ENCODE assay signal across 7 mouse cellular contexts in the genomic region with DNA sequence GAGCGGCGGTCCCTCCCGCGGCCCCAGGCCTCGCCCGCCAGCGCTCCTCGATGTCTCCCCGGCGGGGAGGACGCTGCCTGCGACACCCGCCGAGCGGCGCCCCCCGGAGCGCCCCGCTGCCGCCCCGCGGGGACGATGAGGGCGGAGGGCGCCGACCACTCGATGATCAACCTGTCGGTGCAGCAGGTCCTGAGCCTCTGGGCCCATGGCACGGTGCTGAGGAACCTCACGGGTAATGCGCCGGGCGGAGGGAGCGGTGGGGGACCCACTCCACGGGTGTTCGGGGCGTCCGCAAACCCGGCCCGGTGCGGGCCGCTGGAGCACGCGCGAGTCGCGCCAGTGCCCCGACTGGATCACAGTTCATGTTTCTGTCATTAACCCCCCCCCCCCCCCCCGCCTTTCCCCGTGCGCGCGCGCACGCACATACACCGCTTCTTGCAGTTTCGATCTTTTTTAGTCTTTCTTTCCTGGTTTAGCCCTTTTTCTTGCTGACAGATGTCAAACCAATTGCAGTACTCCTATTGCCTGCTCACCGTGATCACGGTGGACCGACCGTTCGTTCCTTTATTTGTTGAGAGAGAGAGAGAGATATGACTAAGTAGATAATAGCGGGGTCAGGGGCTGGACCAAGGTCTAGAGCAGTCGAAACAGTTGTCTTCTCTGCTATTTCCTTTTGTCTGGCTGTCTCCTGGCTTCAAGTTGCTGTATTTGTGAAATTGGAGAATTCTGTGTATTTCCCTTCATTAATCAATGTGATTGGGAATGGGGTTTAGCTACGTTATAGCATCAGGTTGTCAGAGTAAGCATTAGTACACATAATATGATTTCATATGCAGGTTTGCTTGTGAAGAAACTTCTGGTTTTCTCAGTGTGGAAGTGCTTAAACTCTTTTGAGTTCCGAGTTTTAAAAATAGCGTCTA. TPM values are rescaled to one million over a fixed set of nuclear protein-coding genes. Genes with fewer than 3 reads are reported as not detected.
A peak's percentile ranks its signal among the peaks of the same experiment; 100 is the strongest.
DNase-seq lines count a peak whose midpoint lies in the region; ATAC-seq lines count a peak whose summit lies in the region.

No protein-coding gene starts in this region.

- peaks cover 34% of the 10 kb centered on the region for H3K4me1 ChIP-seq in forebrain, embryonic 15.5 days

- peak overlapping the region; percentile 89 for H3K9ac ChIP-seq in forebrain, embryonic 15.5 days (replicated peaks)

- peak overlapping the region; percentile 89 for H3K27ac ChIP-seq in forebrain, embryonic 15.5 days (replicated peaks)

- peak; percentile 46 for DNase-seq in NIH3T3 (ENCODE audit: low read depth)
- peak; percentile 77 for DNase-seq in cerebellum, adult 11 months
- DNase-seq in heart, postnatal 4 days: peak; percentile 52
- peak; percentile 67 to 74 for DNase-seq in layer of hippocampus, postnatal 10 days (ENCODE audit: low spot score in 2 of 2)
- DNase-seq in right cerebral cortex, postnatal 4 days: peak; percentile 55

- ATAC-seq in forebrain, embryonic 15.5 days (replicated peaks): peak; percentile 46
- peak; percentile 38; the same call in 1 of the 2 replicates for ATAC-seq in megakaryocyte-erythroid progenitor cell, adult 5-6 weeks (replicated peaks; ENCODE audit: low FRiP score, low TSS enrichment, poor library complexity, severe bottlenecking)

- no peaks in the 10 kb centered on the region for H3K27me3 ChIP-seq in forebrain, embryonic 15.5 days

- H3K4me3 ChIP-seq in forebrain, embryonic 15.5 days: peak overlapping the region; percentile 97

- WGBS in forebrain, embryonic 15.5 days: 2% methylated on average over 53 of the region's 67 CpGs

- H3K9me3 ChIP-seq in forebrain, embryonic 15.5 days: no peaks in the 10 kb centered on the region

- peak overlapping the region; percentile 79 for H3K4me2 ChIP-seq in forebrain, embryonic 15.5 days (replicated peaks)

- H3K36me3 ChIP-seq in forebrain, embryonic 15.5 days: no peaks in the 10 kb centered on the region

RNA-seq across cellular contexts. Expression of a gene that starts 0.6 kb away (rescaled TPM):
- polyA plus RNA-seq in forebrain, embryonic 15.5 days (2015; fragmentation: Nextera tagmentation; extraction: Ambion mirVana): 43.4 and 46.0 TPM in 2 replicates
- 10 to 100 TPM; 25.4 to 26.2 TPM for total RNA-seq in heart, postnatal 4 days (2021)
- total RNA-seq in layer of hippocampus, postnatal 10 days (2021): 10 to 100 TPM; 88.5 to 95.5 TPM
- 10.9 and 16.2 TPM in 2 replicates for total RNA-seq in megakaryocyte-erythroid progenitor cell, adult 5-6 weeks (2014; fragmentation: Nextera tagmentation)
- 10.0 and 10.3 TPM in 2 replicates for total RNA-seq in megakaryocyte-erythroid progenitor cell, adult 5-6 weeks (2017)

Comparison
In these comparisons a context has a peak if more than half of its experiments do, and no peak if none do; other contexts are left out.
1. Peak in every context shown above with its lines: DNase-seq, ATAC-seq, H3K4me3 ChIP-seq and H3K27ac ChIP-seq.